Mouse (Mus musculus) v-Abl transformed pro-B cells (cell line): ENCODE results near the gene Rab11fip3.

Experiments used
- in situ Hi-C, 2 experiments: fragments of 400-800 bp; cut with MboI; formaldehyde crosslinking; loops; one replicate each; pipeline ENCODE4 v1.15.1; 2025; ENCODE audit not compliant: unreplicated experiment in 2 of 2

Rab11fip3 gene

GRCm38 (mm10) chr17:25961566-25961965 is 107.8 kb downstream of the Rab11fip3 start:
- in situ Hi-C loops: no loop called here

- in situ Hi-C loops: no loop called here
Observed at GRCm38 (mm10) chr17:25959630-25960467, 109.5 kb downstream of the Rab11fip3 start.

- in situ Hi-C loops: no loop called here
Observed at GRCm38 (mm10) chr17:25958771-25959494, 110.4 kb downstream of the Rab11fip3 start.

GRCm38 (mm10) chr17:25957586-25958051 is 111.7 kb downstream of the Rab11fip3 start:
- in situ Hi-C loops: no loop called here

- in situ Hi-C loops: no loop called here
Observed at GRCm38 (mm10) chr17:25956631-25957030, 112.7 kb downstream of the Rab11fip3 start.

GRCm38 (mm10) chr17:25956201-25956600 is 113.2 kb downstream of the Rab11fip3 start:
- in situ Hi-C loops: no loop called here

- in situ Hi-C loops: no loop called here
Observed at GRCm38 (mm10) chr17:25955736-25956135, 113.6 kb downstream of the Rab11fip3 start.

- in situ Hi-C loops: no loop called here
Observed at GRCm38 (mm10) chr17:25954671-25955070, 114.7 kb downstream of the Rab11fip3 start.

- in situ Hi-C loops: no loop called here
Observed at GRCm38 (mm10) chr17:25953161-25953560, 116.2 kb downstream of the Rab11fip3 start.

- in situ Hi-C loops: no loop called here
Observed at GRCm38 (mm10) chr17:25951803-25952623, 117.3 kb downstream of the Rab11fip3 start, which contains the start of gene A930017K11Rik. Gene A930017K11Rik, minus strand, starts transcription at chr17:25952565.

- in situ Hi-C loops: no loop called here
Observed at GRCm38 (mm10) chr17:25951225-25951802, 118.0 kb downstream of the Rab11fip3 start.

GRCm38 (mm10) chr17:25950706-25951105 is 118.6 kb downstream of the Rab11fip3 start:
- in situ Hi-C loops: no loop called here

GRCm38 (mm10) chr17:25949981-25950380 is 119.4 kb downstream of the Rab11fip3 start:
- in situ Hi-C loops: no loop called here

GRCm38 (mm10) chr17:25948051-25948450 is 121.3 kb downstream of the Rab11fip3 start:
- in situ Hi-C loops: no loop called here

GRCm38 (mm10) chr17:25947576-25947975 is 121.8 kb downstream of the Rab11fip3 start:
- in situ Hi-C loops: no loop called here

GRCm38 (mm10) chr17:25946891-25947290 is 122.5 kb downstream of the Rab11fip3 start:
- in situ Hi-C loops: no loop called here

- in situ Hi-C loops: no loop called here
Observed at GRCm38 (mm10) chr17:25946349-25946748, 123.0 kb downstream of the Rab11fip3 start.

- in situ Hi-C loops: no loop called here
Observed at GRCm38 (mm10) chr17:25945517-25946155, 123.7 kb downstream of the Rab11fip3 start.

- in situ Hi-C loops: no loop called here
Observed at GRCm38 (mm10) chr17:25944366-25945163, 124.8 kb downstream of the Rab11fip3 start, which contains the start of the genes Pigq and Nhlrc4. Gene Pigq, minus strand, starts transcription at chr17:25944936. Gene Nhlrc4, minus strand, starts transcription at chr17:25944961.
